Mouse (Mus musculus) stomach, embryonic 14.5 days (tissue): ENCODE data around the gene Kpnb1. TPM values are rescaled to one million over a fixed set of nuclear protein-coding genes. Genes with fewer than 3 reads are reported as not detected.

ENCODE experiments used
- ATAC-seq: fragments of 200-750 bp; cut with Nextera tagmentation; 2 replicates; pipeline ENCODE4 v1.8.0; 2017; ENCODE audit warnings: low read depth, moderate TSS enrichment; ENCODE audit not compliant: insufficient number of reproducible peaks, insufficient read depth, low FRiP score
- H3K27ac ChIP-seq: fragments of 300-500 bp; sonication (generic); 2 replicates; pipeline ENCODE4 v1.5.1; 2014; ENCODE audit warnings: mild to moderate bottlenecking, low read length, moderate library complexity, mixed read lengths
- H3K27me3 ChIP-seq: fragments of 300-500 bp; sonication (generic); 2 replicates; pipeline ENCODE4 v1.6.1; 2014; ENCODE audit warnings: low read length, control low read depth, mixed read lengths; ENCODE audit not compliant: control insufficient read depth, insufficient read depth
- H3K36me3 ChIP-seq: fragments of 300-500 bp; sonication (generic); 2 replicates; pipeline ENCODE4 v1.6.1; 2014; ENCODE audit warnings: mild to moderate bottlenecking, control low read depth, low read length, moderate library complexity, mixed read lengths; ENCODE audit not compliant: control insufficient read depth, insufficient read depth
- H3K4me1 ChIP-seq: fragments of 300-500 bp; sonication (generic); 2 replicates; pipeline ENCODE4 v1.6.1; 2014; ENCODE audit warnings: low read length, control low read depth, mixed read lengths; ENCODE audit not compliant: control insufficient read depth, insufficient read depth
- H3K4me2 ChIP-seq: fragments of 300-500 bp; sonication (generic); replicated peaks from 2 replicates; pipeline ENCODE4 v1.6.1; 2014; ENCODE audit warnings: low read depth, low read length, control low read depth
- H3K4me3 ChIP-seq: fragments of 300-500 bp; sonication (generic); 2 replicates; pipeline ENCODE4 v1.5.1; 2014; ENCODE audit warnings: low read depth, low read length, control low read depth
- H3K9ac ChIP-seq: fragments of 300-500 bp; sonication (generic); replicated peaks from 2 replicates; pipeline ENCODE4 v1.6.1; 2014; ENCODE audit warnings: low read depth, mild to moderate bottlenecking, control low read depth, low read length, moderate library complexity, mixed read lengths
- H3K9me3 ChIP-seq: fragments of 300-500 bp; sonication (generic); 2 replicates; pipeline ENCODE4 v1.6.1; 2016; ENCODE audit warnings: low read depth, low read length, control low read depth; ENCODE audit not compliant: control insufficient read depth
- WGBS: fragments of 180-500 bp; shearing (Covaris S2); extraction: QIAGEN DNeasy Blood & Tissue Kit; methylation state at CpG from one replicate; pipeline ENCODE4 v1.1.7; 2014; 5-methylcytosine and 5-hydroxymethylcytosine counted together
- polyA plus RNA-seq: library from polyadenylated mRNA; unstranded; fragments of >200 nt; fragmentation: Nextera tagmentation; extraction: Ambion mirVana; gene quantifications from 2 replicates; pipeline ENCODE4 v1.2.1, GENCODE M21; 2014

Kpnb1 gene
- polyA plus RNA-seq, 1 experiment from 2014 or later, result 65.1 TPM

GRCm38 (mm10) chr11:97214411-97214810 is 26.7 kb upstream of the Kpnb1 start:
- 96% methylated on average over 5 of the region's 5 CpGs for WGBS
- H3K9ac ChIP-seq, result no peak overlapping the region
- no peaks in the 10 kb centered on the region for H3K27me3 ChIP-seq
- H3K9me3 ChIP-seq, result no peaks in the 10 kb centered on the region
- no peak overlapping the region for H3K27ac ChIP-seq
- ATAC-seq, result no peak
- H3K4me3 ChIP-seq, result no peak overlapping the region
- H3K36me3 ChIP-seq, result peaks cover 69% of the 10 kb centered on the region
- no peaks in the 10 kb centered on the region for H3K4me1 ChIP-seq
- H3K4me2 ChIP-seq, result no peak overlapping the region

- no peak overlapping the region for H3K4me3 ChIP-seq
- no peaks in the 10 kb centered on the region for H3K27me3 ChIP-seq
- H3K4me2 ChIP-seq, result no peak overlapping the region
- peaks cover 59% of the 10 kb centered on the region for H3K36me3 ChIP-seq
- H3K9ac ChIP-seq, result no peak overlapping the region
- H3K27ac ChIP-seq, result peak overlapping the region; percentile 59; the same call in 1 of the 2 replicates
- ATAC-seq, result no peak
- no peaks in the 10 kb centered on the region for H3K4me1 ChIP-seq
- no peaks in the 10 kb centered on the region for H3K9me3 ChIP-seq
- WGBS, result 70% methylated on average over 9 of the region's 9 CpGs
Observed at GRCm38 (mm10) chr11:97210728-97211400, 23.2 kb upstream of the Kpnb1 start.

- Histone ChIP-seq H3K4me1 (no peaks in the 10 kb centered on the region), H3K9ac (no peak overlapping the region), H3K36me3 (peaks cover 30% of the 10 kb centered on the region), H3K27me3 (no peaks in the 10 kb centered on the region), H3K9me3 (no peaks in the 10 kb centered on the region), H3K27ac (no peak overlapping the region), H3K4me3 (no peak overlapping the region), H3K4me2 (no peak overlapping the region)
- WGBS, result 75% methylated on average over 8 of the region's 8 CpGs
- ATAC-seq, result no peak
Observed at GRCm38 (mm10) chr11:97207011-97207422, 19.3 kb upstream of the Kpnb1 start.

- no peak for ATAC-seq
- Histone ChIP-seq H3K27me3 (no peaks in the 10 kb centered on the region), H3K9ac (no peak overlapping the region), H3K9me3 (no peaks in the 10 kb centered on the region), H3K4me3 (no peak overlapping the region), H3K4me1 (no peaks in the 10 kb centered on the region), H3K36me3 (no peaks in the 10 kb centered on the region), H3K27ac (no peak overlapping the region), H3K4me2 (no peak overlapping the region)
- 75% methylated on average over 6 of the region's 6 CpGs for WGBS
Observed at GRCm38 (mm10) chr11:97199519-97199918, 11.8 kb upstream of the Kpnb1 start.

GRCm38 (mm10) chr11:97198601-97199000 is 10.9 kb upstream of the Kpnb1 start:
- Histone ChIP-seq H3K4me2 (no peak overlapping the region), H3K27me3 (no peaks in the 10 kb centered on the region), H3K4me3 (no peak overlapping the region), H3K9me3 (no peaks in the 10 kb centered on the region), H3K9ac (no peak overlapping the region), H3K27ac (no peak overlapping the region), H3K4me1 (no peaks in the 10 kb centered on the region), H3K36me3 (no peaks in the 10 kb centered on the region)
- WGBS, result 25% methylated on average over 5 of the region's 5 CpGs
- ATAC-seq, result no peak

GRCm38 (mm10) chr11:97197021-97197420 is 9.3 kb upstream of the Kpnb1 start:
- Histone ChIP-seq H3K9ac (no peak overlapping the region), H3K27me3 (no peaks in the 10 kb centered on the region), H3K4me2 (no peak overlapping the region), H3K9me3 (no peaks in the 10 kb centered on the region), H3K27ac (no peak overlapping the region), H3K4me3 (no peak overlapping the region), H3K36me3 (no peaks in the 10 kb centered on the region), H3K4me1 (no peaks in the 10 kb centered on the region)
- no peak for ATAC-seq
- WGBS, result 77% methylated on average over 8 of the region's 8 CpGs

GRCm38 (mm10) chr11:97196541-97196940 is 8.9 kb upstream of the Kpnb1 start:
- Histone ChIP-seq H3K36me3 (no peaks in the 10 kb centered on the region), H3K27ac (no peak overlapping the region), H3K9me3 (no peaks in the 10 kb centered on the region), H3K4me3 (no peak overlapping the region), H3K9ac (no peak overlapping the region), H3K4me2 (no peak overlapping the region), H3K4me1 (no peaks in the 10 kb centered on the region), H3K27me3 (no peaks in the 10 kb centered on the region)
- WGBS, result 73% methylated on average over 12 of the region's 12 CpGs
- no peak for ATAC-seq

GRCm38 (mm10) chr11:97192621-97192951 is 4.9 kb upstream of the Kpnb1 start:
- Histone ChIP-seq H3K9me3 (no peaks in the 10 kb centered on the region), H3K9ac (no peak overlapping the region), H3K4me2 (no peak overlapping the region), H3K27me3 (no peaks in the 10 kb centered on the region), H3K36me3 (no peaks in the 10 kb centered on the region), H3K4me3 (no peak overlapping the region), H3K4me1 (peaks cover 3% of the 10 kb centered on the region; the same call in 1 of the 2 replicates), H3K27ac (no peak overlapping the region)
- ATAC-seq, result no peak
